Mouse (Mus musculus): ENCODE measurements around the gene Tmbim4. TPM values are rescaled to one million over a fixed set of nuclear protein-coding genes. Genes with fewer than 3 reads are reported as not detected.

Tmbim4 gene
- polyA plus RNA-seq, 1 experiment from 2014 or later: 412 TPM

- ATAC-seq (replicated peaks; ENCODE audit: low FRiP score, low read depth) (no peak), DNase-seq (ENCODE audit: low spot score) (no peak)
- Histone ChIP-seq H3K4me1 (replicated peaks; ENCODE audit: insufficient read depth, low read length) (no peaks in the 10 kb centered on the region), H3K36me3 (ENCODE audit: insufficient read depth, low read length) (no peaks in the 10 kb centered on the region), H3K9ac (ENCODE audit: low read depth, low read length) (no peak overlapping the region), H3K27me3 (ENCODE audit: insufficient read depth, low read length) (no peaks in the 10 kb centered on the region), H3K27ac (no peak overlapping the region), H3K9me3 (replicated peaks; ENCODE audit: low read length) (no peaks in the 10 kb centered on the region), H3K4me3 (replicated peaks; ENCODE audit: low read depth, low read length) (no peak overlapping the region), H3K4me2 (ENCODE audit: low read length) (no peak overlapping the region)
- WGBS: 56% methylated on average over 9 of the region's 9 CpGs
- no peak for TF ChIP-seq CTCF (IDR thresholded peaks at IDR 0.05; ENCODE audit: low read depth)
Measured at GRCm38 (mm10) chr10:120236855-120237254, 35.5 kb downstream of the Tmbim4 start.

GRCm38 (mm10) chr10:120238241-120238640 is 36.9 kb downstream of the Tmbim4 start:
- H3K4me3 ChIP-seq (replicated peaks; ENCODE audit: low read depth, low read length): no peak overlapping the region
- no peak overlapping the region for H3K9ac ChIP-seq (ENCODE audit: low read depth, low read length)
- WGBS: 90% methylated on average over 8 of the region's 8 CpGs
- no peaks in the 10 kb centered on the region for H3K4me1 ChIP-seq (replicated peaks; ENCODE audit: insufficient read depth, low read length)
- H3K4me2 ChIP-seq (ENCODE audit: low read length): no peak overlapping the region
- no peak for TF ChIP-seq CTCF (IDR thresholded peaks at IDR 0.05; ENCODE audit: low read depth)
- H3K36me3 ChIP-seq (ENCODE audit: insufficient read depth, low read length): no peaks in the 10 kb centered on the region
- DNase-seq (ENCODE audit: low spot score): no peak
- no peaks in the 10 kb centered on the region for H3K27me3 ChIP-seq (ENCODE audit: insufficient read depth, low read length)
- no peaks in the 10 kb centered on the region for H3K9me3 ChIP-seq (replicated peaks; ENCODE audit: low read length)
- ATAC-seq (replicated peaks; ENCODE audit: low FRiP score, low read depth): no peak
- H3K27ac ChIP-seq: no peak overlapping the region

- DNase-seq (ENCODE audit: low spot score) (no peak), ATAC-seq (replicated peaks; ENCODE audit: low FRiP score, low read depth) (no peak)
- Histone ChIP-seq H3K4me1 (replicated peaks; ENCODE audit: insufficient read depth, low read length) (no peaks in the 10 kb centered on the region), H3K9ac (ENCODE audit: low read depth, low read length) (no peak overlapping the region), H3K9me3 (replicated peaks; ENCODE audit: low read length) (no peaks in the 10 kb centered on the region), H3K27me3 (ENCODE audit: insufficient read depth, low read length) (no peaks in the 10 kb centered on the region), H3K4me3 (replicated peaks; ENCODE audit: low read depth, low read length) (no peak overlapping the region), H3K27ac (no peak overlapping the region), H3K36me3 (ENCODE audit: insufficient read depth, low read length) (no peaks in the 10 kb centered on the region), H3K4me2 (ENCODE audit: low read length) (no peak overlapping the region)
- 75% methylated on average over 6 of the region's 6 CpGs for WGBS
- no peak for TF ChIP-seq CTCF (IDR thresholded peaks at IDR 0.05; ENCODE audit: low read depth)
Measured at GRCm38 (mm10) chr10:120239476-120239875, 38.1 kb downstream of the Tmbim4 start.

GRCm38 (mm10) chr10:120242421-120242820 is 41.0 kb downstream of the Tmbim4 start:
- Histone ChIP-seq H3K36me3 (ENCODE audit: insufficient read depth, low read length) (no peaks in the 10 kb centered on the region), H3K27ac (no peak overlapping the region), H3K9ac (ENCODE audit: low read depth, low read length) (no peak overlapping the region), H3K4me1 (replicated peaks; ENCODE audit: insufficient read depth, low read length) (0 out of 2 replicates have a peak, but pooled peaks cover 6% of the 10 kb centered on the region), H3K9me3 (replicated peaks; ENCODE audit: low read length) (no peaks in the 10 kb centered on the region), H3K27me3 (ENCODE audit: insufficient read depth, low read length) (no peaks in the 10 kb centered on the region), H3K4me2 (ENCODE audit: low read length) (no peak overlapping the region), H3K4me3 (replicated peaks; ENCODE audit: low read depth, low read length) (no peak overlapping the region)
- 34% methylated on average over 6 of the region's 6 CpGs for WGBS
- no peak for ATAC-seq (replicated peaks; ENCODE audit: low FRiP score, low read depth)
- TF ChIP-seq CTCF (IDR thresholded peaks at IDR 0.05; ENCODE audit: low read depth): no peak
- no peak for DNase-seq (ENCODE audit: low spot score)

GRCm38 (mm10) chr10:120245681-120246080 is 44.3 kb downstream of the Tmbim4 start:
- 65% methylated on average over 5 of the region's 5 CpGs for WGBS
- TF ChIP-seq CTCF (IDR thresholded peaks at IDR 0.05; ENCODE audit: low read depth): no peak
- Histone ChIP-seq H3K27ac (no peak overlapping the region), H3K9me3 (replicated peaks; ENCODE audit: low read length) (no peaks in the 10 kb centered on the region), H3K4me1 (replicated peaks; ENCODE audit: insufficient read depth, low read length) (0 out of 2 replicates have a peak, but pooled peaks cover 6% of the 10 kb centered on the region), H3K36me3 (ENCODE audit: insufficient read depth, low read length) (no peaks in the 10 kb centered on the region), H3K9ac (ENCODE audit: low read depth, low read length) (no peak overlapping the region), H3K4me2 (ENCODE audit: low read length) (no peak overlapping the region), H3K4me3 (replicated peaks; ENCODE audit: low read depth, low read length) (no peak overlapping the region), H3K27me3 (ENCODE audit: insufficient read depth, low read length) (no peaks in the 10 kb centered on the region)
- DNase-seq (ENCODE audit: low spot score) (no peak), ATAC-seq (replicated peaks; ENCODE audit: low FRiP score, low read depth) (no peak)

- DNase-seq (ENCODE audit: low spot score) (peak; percentile 96), ATAC-seq (replicated peaks; ENCODE audit: low FRiP score, low read depth) (no peak; the same call in 1 of the 2 replicates)
- H3K36me3 ChIP-seq (ENCODE audit: insufficient read depth, low read length): no peaks in the 10 kb centered on the region
- 0 out of 2 replicates have a peak, but pooled peaks cover 6% of the 10 kb centered on the region for H3K4me1 ChIP-seq (replicated peaks; ENCODE audit: insufficient read depth, low read length)
- peak; percentile 85 for TF ChIP-seq CTCF (IDR thresholded peaks at IDR 0.05; ENCODE audit: low read depth)
- no peaks in the 10 kb centered on the region for H3K9me3 ChIP-seq (replicated peaks; ENCODE audit: low read length)
- no peaks in the 10 kb centered on the region for H3K27me3 ChIP-seq (ENCODE audit: insufficient read depth, low read length)
- H3K4me3 ChIP-seq (replicated peaks; ENCODE audit: low read depth, low read length): 0 out of 2 replicates have a peak overlapping the region, but pooled peaks have one; percentile 16
- peak overlapping the region; percentile 39 for H3K4me2 ChIP-seq (ENCODE audit: low read length)
- 16% methylated on average over 9 of the region's 9 CpGs for WGBS
- no peak overlapping the region for H3K9ac ChIP-seq (ENCODE audit: low read depth, low read length)
- H3K27ac ChIP-seq: no peak overlapping the region
Measured at GRCm38 (mm10) chr10:120246994-120247750, 45.8 kb downstream of the Tmbim4 start.

Data from kidney, postnatal 0 days (tissue).